Mouse (Mus musculus): ENCODE measurements around the gene Sez6l. TPM values are rescaled to one million over a fixed set of nuclear protein-coding genes. Genes with fewer than 3 reads are reported as not detected.

Gene Sez6l
- polyA plus RNA-seq, 1 experiment from 2014 or later, result 2.7 TPM

- Histone ChIP-seq H3K36me3 (ENCODE audit: control insufficient read depth, insufficient read depth, low read length) (no peaks in the 10 kb centered on the region), H3K27ac (ENCODE audit: low read depth) (no peak overlapping the region), H3K9me3 (ENCODE audit: control insufficient read depth, low read length) (no peaks in the 10 kb centered on the region), H3K4me3 (ENCODE audit: low read depth, low read length) (no peak overlapping the region), H3K4me1 (replicated peaks; ENCODE audit: control insufficient read depth, insufficient read depth, low read length) (no peaks in the 10 kb centered on the region), H3K9ac (ENCODE audit: low read length) (no peak overlapping the region), H3K27me3 (replicated peaks; ENCODE audit: control insufficient read depth, insufficient read depth, low read length) (no peaks in the 10 kb centered on the region), H3K4me2 (ENCODE audit: low read length) (no peak overlapping the region)
- no peak for ATAC-seq (replicated peaks; ENCODE audit: low FRiP score, low TSS enrichment, low read depth)
- DNase-seq (ENCODE audit: low spot score), result no peak
- WGBS, result 66% methylated on average over 5 of the region's 5 CpGs
Measured at GRCm38 (mm10) chr5:112509916-112510315, 67.1 kb downstream of the Sez6l start.

- Histone ChIP-seq H3K4me2 (ENCODE audit: low read length) (no peak overlapping the region), H3K9me3 (ENCODE audit: control insufficient read depth, low read length) (no peaks in the 10 kb centered on the region), H3K4me1 (replicated peaks; ENCODE audit: control insufficient read depth, insufficient read depth, low read length) (no peaks in the 10 kb centered on the region), H3K4me3 (ENCODE audit: low read depth, low read length) (no peak overlapping the region), H3K36me3 (ENCODE audit: control insufficient read depth, insufficient read depth, low read length) (no peaks in the 10 kb centered on the region), H3K27me3 (replicated peaks; ENCODE audit: control insufficient read depth, insufficient read depth, low read length) (no peaks in the 10 kb centered on the region), H3K27ac (ENCODE audit: low read depth) (no peak overlapping the region), H3K9ac (ENCODE audit: low read length) (no peak overlapping the region)
- DNase-seq (ENCODE audit: low spot score) (no peak), ATAC-seq (replicated peaks; ENCODE audit: low FRiP score, low TSS enrichment, low read depth) (no peak)
- 72% methylated on average over 4 of the region's 4 CpGs for WGBS
Measured at GRCm38 (mm10) chr5:112505595-112505994, 71.4 kb downstream of the Sez6l start.

GRCm38 (mm10) chr5:112501384-112501783 is 75.6 kb downstream of the Sez6l start:
- 69% methylated on average over 2 of the region's 2 CpGs for WGBS
- H3K4me2 ChIP-seq (ENCODE audit: low read length), result no peak overlapping the region
- no peak for ATAC-seq (replicated peaks; ENCODE audit: low FRiP score, low TSS enrichment, low read depth)

GRCm38 (mm10) chr5:112499918-112500682 is 76.9 kb downstream of the Sez6l start:
- H3K9ac ChIP-seq (ENCODE audit: low read length), result no peak overlapping the region
- H3K4me1 ChIP-seq (replicated peaks; ENCODE audit: control insufficient read depth, insufficient read depth, low read length), result no peaks in the 10 kb centered on the region
- no peak overlapping the region for H3K4me2 ChIP-seq (ENCODE audit: low read length)
- ATAC-seq (replicated peaks; ENCODE audit: low FRiP score, low TSS enrichment, low read depth) (no peak), DNase-seq (ENCODE audit: low spot score) (no peak)
- H3K36me3 ChIP-seq (ENCODE audit: control insufficient read depth, insufficient read depth, low read length), result no peaks in the 10 kb centered on the region
- 48% methylated on average over 8 of the region's 8 CpGs for WGBS
- H3K27me3 ChIP-seq (replicated peaks; ENCODE audit: control insufficient read depth, insufficient read depth, low read length), result no peaks in the 10 kb centered on the region
- no peak overlapping the region for H3K4me3 ChIP-seq (ENCODE audit: low read depth, low read length)
- H3K27ac ChIP-seq (ENCODE audit: low read depth), result no peak overlapping the region
- no peaks in the 10 kb centered on the region for H3K9me3 ChIP-seq (ENCODE audit: control insufficient read depth, low read length)

More at GRCm38 (mm10) chr5:112501384-112501783, 75.6 kb downstream of the Sez6l start:
- no peak overlapping the region for H3K27ac ChIP-seq (ENCODE audit: low read depth)
- DNase-seq (ENCODE audit: low spot score), result no peak
- H3K4me3 ChIP-seq (ENCODE audit: low read depth, low read length), result no peak overlapping the region
- no peaks in the 10 kb centered on the region for H3K4me1 ChIP-seq (replicated peaks; ENCODE audit: control insufficient read depth, insufficient read depth, low read length)
- no peaks in the 10 kb centered on the region for H3K36me3 ChIP-seq (ENCODE audit: control insufficient read depth, insufficient read depth, low read length)
- no peaks in the 10 kb centered on the region for H3K27me3 ChIP-seq (replicated peaks; ENCODE audit: control insufficient read depth, insufficient read depth, low read length)
- H3K9me3 ChIP-seq (ENCODE audit: control insufficient read depth, low read length), result no peaks in the 10 kb centered on the region
- H3K9ac ChIP-seq (ENCODE audit: low read length), result no peak overlapping the region

- no peak overlapping the region for H3K4me2 ChIP-seq (ENCODE audit: low read length)
- no peak overlapping the region for H3K9ac ChIP-seq (ENCODE audit: low read length)
- no peak overlapping the region for H3K27ac ChIP-seq (ENCODE audit: low read depth)
- H3K36me3 ChIP-seq (ENCODE audit: control insufficient read depth, insufficient read depth, low read length), result no peaks in the 10 kb centered on the region
- WGBS, result 70% methylated on average over 13 of the region's 13 CpGs
- H3K9me3 ChIP-seq (ENCODE audit: control insufficient read depth, low read length), result no peaks in the 10 kb centered on the region
- DNase-seq (ENCODE audit: low spot score), result no peak
- no peaks in the 10 kb centered on the region for H3K27me3 ChIP-seq (replicated peaks; ENCODE audit: control insufficient read depth, insufficient read depth, low read length)
- no peak for ATAC-seq (replicated peaks; ENCODE audit: low FRiP score, low TSS enrichment, low read depth)
- H3K4me3 ChIP-seq (ENCODE audit: low read depth, low read length), result no peak overlapping the region
- no peaks in the 10 kb centered on the region for H3K4me1 ChIP-seq (replicated peaks; ENCODE audit: control insufficient read depth, insufficient read depth, low read length)
Measured at GRCm38 (mm10) chr5:112498921-112499917, 77.8 kb downstream of the Sez6l start.

GRCm38 (mm10) chr5:112496753-112497369 is 80.1 kb downstream of the Sez6l start:
- H3K27ac ChIP-seq (ENCODE audit: low read depth), result no peak overlapping the region
- no peak overlapping the region for H3K4me3 ChIP-seq (ENCODE audit: low read depth, low read length)
- H3K27me3 ChIP-seq (replicated peaks; ENCODE audit: control insufficient read depth, insufficient read depth, low read length), result no peaks in the 10 kb centered on the region
- H3K4me2 ChIP-seq (ENCODE audit: low read length), result no peak overlapping the region
- ATAC-seq (replicated peaks; ENCODE audit: low FRiP score, low TSS enrichment, low read depth) (no peak), DNase-seq (ENCODE audit: low spot score) (no peak)
- no peaks in the 10 kb centered on the region for H3K4me1 ChIP-seq (replicated peaks; ENCODE audit: control insufficient read depth, insufficient read depth, low read length)
- no peak overlapping the region for H3K9ac ChIP-seq (ENCODE audit: low read length)
- no peaks in the 10 kb centered on the region for H3K36me3 ChIP-seq (ENCODE audit: control insufficient read depth, insufficient read depth, low read length)
- 78% methylated on average over 7 of the region's 7 CpGs for WGBS
- no peaks in the 10 kb centered on the region for H3K9me3 ChIP-seq (ENCODE audit: control insufficient read depth, low read length)

- Histone ChIP-seq H3K27ac (ENCODE audit: low read depth) (no peak overlapping the region), H3K9ac (ENCODE audit: low read length) (no peak overlapping the region), H3K27me3 (replicated peaks; ENCODE audit: control insufficient read depth, insufficient read depth, low read length) (no peaks in the 10 kb centered on the region), H3K4me3 (ENCODE audit: low read depth, low read length) (no peak overlapping the region), H3K36me3 (ENCODE audit: control insufficient read depth, insufficient read depth, low read length) (no peaks in the 10 kb centered on the region), H3K4me2 (ENCODE audit: low read length) (no peak overlapping the region), H3K9me3 (ENCODE audit: control insufficient read depth, low read length) (no peaks in the 10 kb centered on the region), H3K4me1 (replicated peaks; ENCODE audit: control insufficient read depth, insufficient read depth, low read length) (no peaks in the 10 kb centered on the region)
- WGBS, result 27% methylated on average over 11 of the region's 11 CpGs
- ATAC-seq (replicated peaks; ENCODE audit: low FRiP score, low TSS enrichment, low read depth) (peak; percentile 44; the same call in 1 of the 2 replicates), DNase-seq (ENCODE audit: low spot score) (peak; percentile 86)
Measured at GRCm38 (mm10) chr5:112493492-112493891, 83.5 kb downstream of the Sez6l start.

- no peak overlapping the region for H3K9ac ChIP-seq (ENCODE audit: low read length)
- H3K9me3 ChIP-seq (ENCODE audit: control insufficient read depth, low read length), result no peaks in the 10 kb centered on the region
- no peaks in the 10 kb centered on the region for H3K36me3 ChIP-seq (ENCODE audit: control insufficient read depth, insufficient read depth, low read length)
- no peak for DNase-seq (ENCODE audit: low spot score)
- no peaks in the 10 kb centered on the region for H3K4me1 ChIP-seq (replicated peaks; ENCODE audit: control insufficient read depth, insufficient read depth, low read length)
- no peak overlapping the region for H3K4me2 ChIP-seq (ENCODE audit: low read length)
- no peak overlapping the region for H3K27ac ChIP-seq (ENCODE audit: low read depth)
- no peaks in the 10 kb centered on the region for H3K27me3 ChIP-seq (replicated peaks; ENCODE audit: control insufficient read depth, insufficient read depth, low read length)
- H3K4me3 ChIP-seq (ENCODE audit: low read depth, low read length), result no peak overlapping the region
- no peak for ATAC-seq (replicated peaks; ENCODE audit: low FRiP score, low TSS enrichment, low read depth)
- WGBS, result 48% methylated on average over 11 of the region's 11 CpGs
Measured at GRCm38 (mm10) chr5:112491489-112491888, 85.5 kb downstream of the Sez6l start.
